Mouse (Mus musculus) kidney, postnatal 14 days (tissue): ENCODE data around the gene Gm26727.
"Not testable (repeated sequence)": the region's sequence is repeated elsewhere in the genome, so short reads cannot be mapped to it uniquely, and the experiment has no call there.

Source experiments
- DNase-seq: peaks from one replicate; pipeline ENCODE4 v3.0.0; 2022; ENCODE audit warnings: mixed read lengths

Gene Gm26727

GRCm38 (mm10) chr2:67433081-67433480 is at the start of gene Gm26727:
Gene Gm26727, minus strand, starts transcription at chr2:67433181.
- DNase-seq: no peak

GRCm38 (mm10) chr2:67481051-67481450 is 48.1 kb upstream of the Gm26727 start:
- no peak for DNase-seq

GRCm38 (mm10) chr2:67477753-67478152 is 44.8 kb upstream of the Gm26727 start:
- DNase-seq: peak; percentile 60

- peak; percentile 50 for DNase-seq
These were observed 37.0 kb upstream of the Gm26727 start for GRCm38 (mm10) chr2:67470030-67470429.

GRCm38 (mm10) chr2:67467036-67467435 is 34.1 kb upstream of the Gm26727 start:
- no peak for DNase-seq

- DNase-seq: no peak
These were observed 27.9 kb upstream of the Gm26727 start for GRCm38 (mm10) chr2:67460857-67461256.

GRCm38 (mm10) chr2:67447206-67447605 is 14.2 kb upstream of the Gm26727 start:
- no peak for DNase-seq

- no peak for DNase-seq
These were observed 13.8 kb upstream of the Gm26727 start for GRCm38 (mm10) chr2:67446772-67447171.

GRCm38 (mm10) chr2:67445780-67446179 is 12.8 kb upstream of the Gm26727 start, which contains the start of gene Xirp2:
Gene Xirp2, plus strand, starts transcription at chr2:67446002.
- no peak for DNase-seq

- no peak for DNase-seq
These were observed 5.3 kb upstream of the Gm26727 start for GRCm38 (mm10) chr2:67438309-67438708.

GRCm38 (mm10) chr2:67422799-67423198 is 10.2 kb downstream of the Gm26727 start:
- no peak for DNase-seq

- no peak for DNase-seq
These were observed 12.1 kb downstream of the Gm26727 start for GRCm38 (mm10) chr2:67420853-67421252.

GRCm38 (mm10) chr2:67413425-67413824 is 19.6 kb downstream of the Gm26727 start, which contains the start of gene Gm21830:
Gene Gm21830, plus strand, starts transcription at chr2:67413725.
- DNase-seq: not testable (repeated sequence)
